Mouse (Mus musculus) thymus, adult 2 months (tissue): ENCODE data around the gene Pld1.

Experiments
- CTCF ChIP-seq: fragments of 200-500 bp; IDR thresholded peaks from 2 replicates; pipeline ENCODE4 v1.5.1; 2012; ENCODE audit warnings: mild to moderate bottlenecking, control low read depth, low read length, moderate library complexity, borderline replicate concordance; ENCODE audit not compliant: control insufficient read depth, poor library complexity, insufficient read depth; ENCODE audit errors: extremely low read depth
- POLR2A ChIP-seq: fragments of 200-500 bp; IDR thresholded peaks from 2 replicates; pipeline ENCODE4 v1.6.1; 2012; ENCODE audit warnings: mild to moderate bottlenecking, low read length, control low read depth, moderate library complexity; ENCODE audit not compliant: control insufficient read depth, poor library complexity, insufficient read depth; ENCODE audit errors: extremely low read depth

- TF ChIP-seq POLR2A (no peak), CTCF (no peak)
Measured at GRCm38 (mm10) chr3:27983935-27984577, 45.6 kb downstream of the Pld1 start.
